Mouse (Mus musculus) midbrain, embryonic 14.5 days (tissue): ENCODE measurements around the gene Cmtm5. TPM values are rescaled to one million over a fixed set of nuclear protein-coding genes. Genes with fewer than 3 reads are reported as not detected.

Experiments
- ATAC-seq: fragments of 200-750 bp; cut with Nextera tagmentation; 2 replicates; pipeline ENCODE4 v1.8.0; 2017; ENCODE audit warnings: moderate number of reproducible peaks, moderate library complexity; ENCODE audit not compliant: low FRiP score, low TSS enrichment
- DNase-seq: peaks from one replicate; pipeline ENCODE4 v3.0.0-alpha.2; 2015
- H3K27ac ChIP-seq: fragments of 300-500 bp; sonication (generic); replicated peaks from 2 replicates; pipeline ENCODE4 v1.5.1; 2014; ENCODE audit warnings: mild to moderate bottlenecking, low read depth, low read length, moderate library complexity
- H3K27me3 ChIP-seq: fragments of 300-500 bp; sonication (generic); 2 replicates; pipeline ENCODE4 v1.6.1; 2014; ENCODE audit warnings: low read length, control low read depth, mixed read lengths; ENCODE audit not compliant: control insufficient read depth, insufficient read depth
- H3K36me3 ChIP-seq: fragments of 300-500 bp; sonication (generic); 2 replicates; pipeline ENCODE4 v1.6.1; 2014; ENCODE audit warnings: low read length, control low read depth; ENCODE audit not compliant: control insufficient read depth, insufficient read depth
- H3K4me1 ChIP-seq: fragments of 300-500 bp; sonication (generic); 2 replicates; pipeline ENCODE4 v1.6.1; 2014; ENCODE audit warnings: mild to moderate bottlenecking, antibody characterized with exemption, low read length, control low read depth; ENCODE audit not compliant: control insufficient read depth, insufficient read depth
- H3K4me2 ChIP-seq: fragments of 300-500 bp; sonication (generic); 2 replicates; pipeline ENCODE4 v1.6.1; 2014; ENCODE audit warnings: mild to moderate bottlenecking, low read length, moderate library complexity
- H3K4me3 ChIP-seq: fragments of 300-500 bp; sonication (generic); replicated peaks from 2 replicates; pipeline ENCODE4 v1.5.1; 2014; ENCODE audit warnings: low read depth, low read length
- H3K9ac ChIP-seq: fragments of 300-500 bp; sonication (generic); replicated peaks from 2 replicates; pipeline ENCODE4 v1.6.1; 2014; ENCODE audit warnings: mild to moderate bottlenecking, low read length, moderate library complexity
- H3K9me3 ChIP-seq: fragments of 300-500 bp; sonication (generic); 2 replicates; pipeline ENCODE4 v1.6.1; 2016; ENCODE audit warnings: low read length, control low read depth, mixed read lengths; ENCODE audit not compliant: control insufficient read depth
- WGBS: fragments of 180-500 bp; shearing (Covaris S2); extraction: QIAGEN DNeasy Blood & Tissue Kit; methylation state at CpG from one replicate; pipeline ENCODE4 v1.1.7; 2014; 5-methylcytosine and 5-hydroxymethylcytosine counted together
- polyA plus RNA-seq: library from polyadenylated mRNA; unstranded; fragments of >200 nt; fragmentation: Nextera tagmentation; extraction: Ambion mirVana; gene quantifications from 2 replicates; pipeline ENCODE4 v1.2.1, GENCODE M21; 2014

Gene Cmtm5
- polyA plus RNA-seq, 1 experiment from 2014 or later, result 4.2 TPM

DNA sequence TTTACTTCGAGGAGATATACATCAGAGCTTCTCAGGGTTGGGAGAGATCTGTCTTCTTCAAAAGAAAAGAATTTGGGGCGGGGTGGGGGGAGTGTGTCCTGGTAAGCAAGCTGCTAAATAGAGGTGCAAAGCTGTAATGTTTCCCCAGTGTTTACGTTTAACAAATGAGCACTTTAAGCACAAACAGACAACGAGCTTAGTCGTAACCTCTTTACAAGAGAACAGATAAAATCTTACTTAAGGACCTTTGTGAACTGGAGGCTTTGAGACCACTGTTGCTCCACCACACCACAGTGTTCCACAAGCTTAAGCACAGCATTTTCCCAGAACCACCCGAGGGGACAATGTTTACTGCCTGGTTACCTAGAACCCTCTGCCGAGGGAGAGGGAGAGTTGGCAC, 8.8 kb upstream of the Cmtm5 start:
- peak overlapping the region; percentile 94 for H3K27ac ChIP-seq
- H3K4me2 ChIP-seq, result peak overlapping the region; percentile 96
- H3K27me3 ChIP-seq, result no peaks in the 10 kb centered on the region
- 13% methylated on average over 7 of the region's 7 CpGs for WGBS
- no peak overlapping the region for H3K4me3 ChIP-seq
- no peaks in the 10 kb centered on the region for H3K36me3 ChIP-seq
- H3K9ac ChIP-seq, result peak overlapping the region; percentile 73; the same call in 1 of the 2 replicates
- peaks cover 28% of the 10 kb centered on the region for H3K4me1 ChIP-seq
- no peak for DNase-seq
- ATAC-seq, result no peak
- H3K9me3 ChIP-seq, result no peaks in the 10 kb centered on the region

DNA sequence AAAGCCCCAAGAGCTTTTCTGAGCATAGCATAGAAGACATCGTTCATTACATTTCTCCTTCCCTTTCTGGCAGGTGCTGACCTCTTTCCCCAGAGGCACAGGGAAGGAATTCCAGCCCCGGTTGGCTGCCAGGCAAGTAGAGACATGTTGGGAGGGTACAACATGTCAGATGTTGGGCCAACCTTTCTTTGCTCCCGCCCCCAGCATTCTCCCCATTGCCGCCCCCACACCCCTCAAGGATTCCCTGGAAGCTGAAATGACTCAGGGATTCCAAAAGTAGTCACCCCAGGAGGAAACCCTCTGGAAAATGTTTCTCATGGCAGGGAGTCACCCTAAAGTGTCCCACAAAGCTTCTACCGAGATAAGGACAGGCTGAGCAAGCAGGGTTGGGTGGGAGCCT, 6.3 kb upstream of the Cmtm5 start:
- H3K4me3 ChIP-seq, result no peak overlapping the region

DNA sequence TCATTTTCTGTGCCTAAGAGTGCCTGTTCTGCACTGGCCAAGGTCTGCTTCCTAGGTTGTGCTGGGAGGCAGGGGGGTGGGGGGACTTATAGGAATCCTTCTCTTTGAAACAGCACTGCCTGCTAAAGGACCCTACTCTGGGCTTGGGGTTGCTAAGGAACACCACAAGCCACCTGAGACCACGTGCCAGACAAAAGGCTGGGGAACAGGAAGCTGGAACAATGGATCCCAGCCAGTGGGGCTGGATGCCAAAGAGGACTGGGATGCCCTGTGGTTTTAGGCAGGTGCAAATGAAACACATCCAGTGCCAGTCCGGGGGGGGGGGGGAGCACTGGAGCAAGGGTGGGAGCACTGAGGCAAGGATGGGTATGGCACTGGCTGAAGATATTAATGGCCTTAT, 5.6 kb upstream of the Cmtm5 start:
- no peak overlapping the region for H3K27ac ChIP-seq
- H3K4me2 ChIP-seq, result no peak overlapping the region
- no peak overlapping the region for H3K4me3 ChIP-seq
- WGBS, result 27% methylated on average over 2 of the region's 2 CpGs
- ATAC-seq (no peak), DNase-seq (peak; percentile 35)
- H3K4me1 ChIP-seq, result peaks cover 19% of the 10 kb centered on the region
- no peaks in the 10 kb centered on the region for H3K27me3 ChIP-seq
- no peaks in the 10 kb centered on the region for H3K36me3 ChIP-seq
- no peaks in the 10 kb centered on the region for H3K9me3 ChIP-seq
- no peak overlapping the region for H3K9ac ChIP-seq

More for the DNA sequence above, 6.3 kb upstream of the Cmtm5 start:
- DNase-seq (no peak), ATAC-seq (no peak)
- H3K27ac ChIP-seq, result no peak overlapping the region
- no peaks in the 10 kb centered on the region for H3K27me3 ChIP-seq
- no peak overlapping the region for H3K9ac ChIP-seq
- no peak overlapping the region for H3K4me2 ChIP-seq
- WGBS, result 85% methylated on average over 5 of the region's 5 CpGs
- peaks cover 25% of the 10 kb centered on the region for H3K4me1 ChIP-seq
- H3K36me3 ChIP-seq, result no peaks in the 10 kb centered on the region
- H3K9me3 ChIP-seq, result no peaks in the 10 kb centered on the region

DNA sequence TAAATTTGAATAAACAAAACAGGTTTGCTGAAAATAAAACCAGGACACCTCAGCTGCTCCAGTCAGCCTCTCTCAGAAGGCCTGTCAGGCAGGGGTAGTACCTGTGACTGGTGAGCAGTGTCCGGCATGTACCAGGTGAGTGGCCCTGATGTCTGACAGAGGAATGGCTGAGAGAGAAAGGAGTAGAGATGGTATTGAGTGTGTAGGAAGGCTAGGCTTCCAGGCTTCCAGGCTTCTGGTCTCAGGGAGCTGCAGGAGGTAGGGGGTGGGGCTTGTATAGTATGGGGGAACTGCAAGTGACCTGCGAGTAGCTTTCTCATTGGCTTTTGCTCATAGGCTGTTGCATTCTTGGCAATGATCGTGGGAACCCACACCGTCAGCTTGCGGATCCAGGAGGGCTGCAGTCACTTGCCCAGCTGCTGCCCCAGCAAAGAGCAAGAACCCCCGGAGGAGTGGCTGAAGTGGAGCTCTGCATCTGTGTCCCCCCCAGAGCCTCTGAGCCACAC, 3.4 kb upstream of the Cmtm5 start, which contains the start of gene Il25:
Gene Il25, plus strand, starts transcription at position 51 of the 506 bp plus-strand sequence.
- peaks cover 17% of the 10 kb centered on the region for H3K4me1 ChIP-seq
- no peaks in the 10 kb centered on the region for H3K27me3 ChIP-seq
- no peak for ATAC-seq
- DNase-seq, result peak; percentile 32
- no peaks in the 10 kb centered on the region for H3K36me3 ChIP-seq
- no peak within 1 kb of the TSS for H3K4me2 ChIP-seq
- no peak within 1 kb of the TSS for H3K27ac ChIP-seq
- no peak within 1 kb of the TSS for H3K4me3 ChIP-seq
- H3K9ac ChIP-seq, result no peak within 1 kb of the TSS
- WGBS, result 29% methylated on average over 6 of the region's 6 CpGs
- no peaks in the 10 kb centered on the region for H3K9me3 ChIP-seq

DNA sequence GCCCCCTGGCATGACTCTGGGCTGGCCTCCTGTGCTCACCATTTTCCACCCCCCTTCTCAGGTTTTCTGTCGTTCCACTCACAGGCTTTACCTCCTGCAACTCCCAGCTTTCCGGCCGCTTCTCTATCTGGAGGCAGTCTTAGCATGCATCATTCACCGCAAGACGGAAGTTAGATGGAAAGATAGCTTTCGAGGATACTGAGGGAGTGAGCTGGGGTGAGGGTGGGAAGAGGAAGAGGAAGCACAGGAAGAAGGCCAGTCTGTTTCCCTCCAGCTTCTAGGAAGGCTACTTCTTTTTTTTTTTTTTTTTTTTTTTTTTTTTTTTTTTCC, 735 bp downstream of the Cmtm5 start:
- Histone ChIP-seq H3K4me2 (no peak overlapping the region), H3K36me3 (no peaks in the 10 kb centered on the region), H3K27me3 (no peaks in the 10 kb centered on the region), H3K4me1 (peaks cover 11% of the 10 kb centered on the region), H3K27ac (no peak overlapping the region), H3K9me3 (no peaks in the 10 kb centered on the region), H3K4me3 (no peak overlapping the region), H3K9ac (no peak overlapping the region)
- peak; percentile 4 for DNase-seq
- WGBS, result 57% methylated on average over 6 of the region's 6 CpGs
- ATAC-seq, result no peak

DNA sequence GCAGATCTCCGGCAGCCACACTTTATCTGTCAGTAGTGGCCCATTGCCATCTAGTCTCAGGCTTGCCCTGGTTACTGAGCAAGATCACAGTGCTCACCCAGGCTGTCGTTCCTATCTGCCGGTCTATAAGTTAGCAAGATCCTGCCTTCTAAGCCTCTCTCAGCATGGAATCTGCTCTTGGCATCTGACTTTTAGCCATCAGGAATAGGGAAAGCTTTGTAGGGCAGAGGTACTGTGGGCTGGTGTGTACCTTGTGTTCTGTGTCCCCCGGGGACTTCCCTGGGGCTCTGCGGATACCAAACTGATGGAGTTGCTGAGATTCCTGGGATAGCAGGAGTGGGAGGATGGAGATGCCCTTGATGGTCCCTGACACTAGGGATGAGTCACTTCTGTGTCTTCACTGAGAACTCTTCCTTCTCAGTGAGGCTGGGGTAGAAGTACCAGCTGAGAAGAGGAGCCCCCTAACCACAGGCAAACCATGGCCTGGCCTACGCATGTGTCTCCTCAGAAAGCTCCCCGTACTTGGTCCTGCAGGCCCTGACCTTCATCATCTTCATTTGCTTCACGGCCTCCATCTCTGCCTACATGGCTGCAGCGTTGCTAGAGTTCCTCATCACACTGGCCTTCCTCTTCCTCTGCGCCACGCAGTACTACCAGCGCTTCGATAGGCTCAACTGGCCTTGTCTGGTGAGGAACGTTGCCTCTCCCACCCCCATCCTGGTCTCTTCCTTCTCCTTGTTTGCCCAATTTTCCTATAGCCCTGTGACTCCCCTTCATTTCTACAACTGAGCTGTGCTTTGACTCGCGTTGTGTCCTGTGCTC, 1.5 kb downstream of the Cmtm5 start:
- H3K4me1 ChIP-seq, result peaks cover 11% of the 10 kb centered on the region
- H3K4me2 ChIP-seq, result no peak overlapping the region
- no peak overlapping the region for H3K9ac ChIP-seq
- no peaks in the 10 kb centered on the region for H3K36me3 ChIP-seq
- WGBS, result 93% methylated on average over 16 of the region's 16 CpGs
- no peaks in the 10 kb centered on the region for H3K9me3 ChIP-seq
- H3K4me3 ChIP-seq, result no peak overlapping the region
- no peak overlapping the region for H3K27ac ChIP-seq
- no peak for DNase-seq
- no peaks in the 10 kb centered on the region for H3K27me3 ChIP-seq
- ATAC-seq, result no peak

DNA sequence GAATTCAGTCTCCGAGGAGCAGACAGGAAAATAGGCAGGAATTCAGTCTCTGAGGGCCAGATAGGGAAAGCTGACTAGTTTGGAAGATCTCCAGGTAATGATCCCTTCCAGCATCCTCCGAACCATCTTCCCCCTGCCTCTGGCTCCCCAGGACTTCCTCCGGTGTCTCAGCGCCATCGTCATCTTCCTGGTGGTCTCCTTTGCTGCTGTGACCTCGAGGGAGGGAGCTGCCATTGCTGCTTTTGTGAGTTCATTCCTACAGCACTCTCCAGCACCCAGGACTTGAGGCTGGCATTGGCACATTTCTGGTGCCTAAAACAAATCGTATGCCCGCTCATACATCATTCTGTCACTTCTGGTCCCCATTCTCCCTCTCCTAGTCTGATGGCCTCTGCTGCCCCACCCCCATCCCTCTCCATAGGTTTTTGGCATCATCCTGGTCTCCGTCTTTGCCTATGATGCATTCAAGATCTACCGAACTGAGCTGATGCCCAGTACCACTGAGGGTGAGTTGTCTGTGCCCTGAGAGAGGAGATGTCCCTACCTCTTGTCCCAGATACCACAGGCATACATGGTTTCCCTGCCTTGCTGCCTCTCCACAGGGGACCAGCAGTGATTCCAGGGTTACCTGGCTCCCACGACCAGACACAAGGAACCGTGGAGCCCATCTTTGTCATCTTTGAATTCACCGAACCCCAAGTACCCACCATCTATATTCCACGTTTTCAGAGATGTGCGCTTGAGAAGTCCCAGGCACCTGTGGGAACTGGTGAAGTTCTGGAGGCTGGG, 2.6 kb downstream of the Cmtm5 start:
- H3K4me1 ChIP-seq, result peaks cover 6% of the 10 kb centered on the region; the same call in 1 of the 2 replicates
- WGBS, result 83% methylated on average over 15 of the region's 15 CpGs
- no peak overlapping the region for H3K27ac ChIP-seq
- no peaks in the 10 kb centered on the region for H3K27me3 ChIP-seq
- no peaks in the 10 kb centered on the region for H3K9me3 ChIP-seq
- H3K9ac ChIP-seq, result no peak overlapping the region
- ATAC-seq, result no peak
- H3K4me2 ChIP-seq, result no peak overlapping the region
- DNase-seq, result no peak
- no peak overlapping the region for H3K4me3 ChIP-seq
- no peaks in the 10 kb centered on the region for H3K36me3 ChIP-seq

DNA sequence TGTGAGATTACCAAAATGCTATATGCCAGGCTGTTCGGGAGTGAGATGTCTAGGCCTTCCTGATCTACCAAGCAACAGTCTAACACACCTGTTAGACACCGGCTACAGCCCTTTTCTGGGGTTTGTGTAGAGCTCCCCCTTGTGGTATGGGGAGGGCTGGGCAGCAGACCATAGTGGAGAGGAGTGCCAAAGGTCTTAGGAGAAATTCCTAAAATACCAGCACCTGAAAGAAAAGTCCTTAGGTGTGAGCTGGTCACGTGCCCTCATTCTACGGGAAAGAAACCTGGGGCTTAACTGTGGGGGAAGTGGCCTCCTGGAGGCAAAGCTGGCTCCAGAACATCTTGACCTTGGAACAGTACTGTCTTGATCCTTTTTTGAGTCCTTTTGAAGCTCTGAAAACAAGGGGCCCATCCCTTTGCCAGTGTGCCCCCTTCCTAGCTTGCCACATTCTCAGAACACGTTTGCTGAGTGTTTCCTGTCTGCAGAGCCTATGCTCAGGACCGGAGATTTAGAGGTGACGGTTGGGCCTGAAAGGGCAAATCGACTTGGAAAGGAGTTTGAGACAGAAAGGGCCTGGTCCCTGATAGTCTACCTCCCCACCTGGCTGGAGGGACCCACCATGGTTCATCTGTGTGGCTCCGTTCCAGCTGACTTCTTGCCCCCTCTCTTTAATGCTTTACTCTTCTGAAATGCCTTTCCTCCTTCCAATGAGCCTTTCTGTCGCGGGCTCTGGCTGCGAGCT, 3.5 kb downstream of the Cmtm5 start:
- no peak for ATAC-seq
- peak; percentile 69 for DNase-seq
- Histone ChIP-seq H3K9ac (no peak overlapping the region), H3K27me3 (no peaks in the 10 kb centered on the region), H3K36me3 (no peaks in the 10 kb centered on the region), H3K4me3 (no peak overlapping the region), H3K4me2 (no peak overlapping the region), H3K4me1 (peaks cover 6% of the 10 kb centered on the region; the same call in 1 of the 2 replicates), H3K27ac (no peak overlapping the region), H3K9me3 (no peaks in the 10 kb centered on the region)
- 54% methylated on average over 12 of the region's 12 CpGs for WGBS
